Mouse (Mus musculus): ENCODE results near the gene Sec24c. TPM values are rescaled to one million over a fixed set of nuclear protein-coding genes. Genes with fewer than 3 reads are reported as not detected.
A peak's percentile ranks its signal among the peaks of the same experiment; 100 is the strongest.

Sec24c gene
- 104 TPM in 2 replicates for total RNA-seq (2012; rRNA removed)

DNA sequence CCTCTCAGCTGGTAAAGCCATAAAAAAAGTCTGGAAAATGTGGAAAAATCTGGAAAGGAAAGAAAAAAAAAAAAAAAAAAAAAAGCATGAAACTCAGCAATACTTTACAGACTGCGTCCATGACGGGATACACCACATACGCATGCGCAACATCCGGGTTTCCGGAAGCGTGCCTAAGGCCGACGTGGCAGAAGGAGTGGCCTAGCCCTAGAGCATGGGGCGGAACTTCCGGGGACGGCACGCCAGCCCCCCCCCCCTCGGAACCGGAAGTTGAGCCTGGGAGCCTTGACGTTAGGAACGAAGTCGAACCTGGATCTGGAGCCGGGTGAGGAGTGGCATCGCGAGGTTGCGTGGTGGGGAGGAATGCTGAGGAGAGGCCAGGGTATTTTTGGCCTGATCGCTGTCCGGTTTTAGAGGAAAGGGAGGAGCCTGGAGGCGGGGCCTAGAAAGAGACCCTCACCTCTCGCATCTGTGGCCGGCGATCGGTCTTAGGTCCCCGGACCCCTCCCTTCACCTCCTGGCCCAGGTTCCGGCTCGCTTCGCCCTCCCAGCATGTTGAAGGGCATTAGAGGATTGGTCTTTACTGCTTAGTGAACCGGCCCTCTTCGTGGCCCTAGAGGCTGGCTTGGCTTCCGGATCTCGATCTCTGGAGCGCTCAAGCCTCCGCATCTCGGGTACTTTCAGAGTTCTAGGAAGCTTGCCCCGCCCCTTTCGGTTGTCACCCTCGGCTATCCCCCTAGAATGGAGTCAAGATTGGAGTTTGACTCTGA, at the start of gene Sec24c:
Gene Sec24c (plus strand): TSS at position 245 of the 770 bp plus-strand sequence.
- H3K36me3 ChIP-seq (ENCODE audit: control insufficient read depth, insufficient read depth, low read length, poor library complexity, severe bottlenecking), result peaks cover 15% of the 10 kb centered on the region
- H3K27ac ChIP-seq (ENCODE audit: insufficient read depth, low read depth, low read length, poor library complexity, severe bottlenecking), result peak within 1 kb of the TSS; percentile 84
- in situ Hi-C loops (cut with MboI; ENCODE audit: low sequenced_read_pairs in 2 of 2, unreplicated experiment in 2 of 2), result no loop called here
- 0 out of 4 replicates have a peak, but pooled peaks cover 0 to 2% of the 10 kb centered on the region in 2 experiments for H3K4me1 ChIP-seq (ENCODE audit: control insufficient read depth in 2 of 2, insufficient read depth in 2 of 2, low read length in 2 of 2, poor library complexity in 1 of 2)
- TF ChIP-seq HCFC1 (IDR thresholded peaks at IDR 0.05; ENCODE audit: borderline replicate concordance, insufficient read depth, low read length) (peak; percentile 75), ZC3H11A (IDR thresholded peaks at IDR 0.05; ENCODE audit: borderline replicate concordance, low read depth, low read length) (no peak), ZNF384 (IDR thresholded peaks at IDR 0.05; ENCODE audit: low read depth, low read length) (peak; percentile 96), MAFK (IDR thresholded peaks at IDR 0.05; ENCODE audit: insufficient read depth, low read depth, low read length) (peak; percentile 64), CHD2 (IDR thresholded peaks at IDR 0.05; ENCODE audit: low read depth, low read length) (no peak)
- H3K4me3 ChIP-seq (ENCODE audit: insufficient read depth in 1 of 2, low read depth in 1 of 2, low read length in 2 of 2, poor library complexity in 1 of 2, severe bottlenecking in 1 of 2), result peak within 1 kb of the TSS; percentile 89 to 92
- DNase-seq (ENCODE audit: low read depth, low spot score), result peak; percentile 100
- no peaks in the 10 kb centered on the region for H3K9me3 ChIP-seq (ENCODE audit: control insufficient read depth, insufficient read depth, low read depth, low read length)
- peak within 1 kb of the TSS; percentile 88 for H3K9ac ChIP-seq (ENCODE audit: insufficient read depth, low read depth, low read length, poor library complexity, severe bottlenecking)

DNA sequence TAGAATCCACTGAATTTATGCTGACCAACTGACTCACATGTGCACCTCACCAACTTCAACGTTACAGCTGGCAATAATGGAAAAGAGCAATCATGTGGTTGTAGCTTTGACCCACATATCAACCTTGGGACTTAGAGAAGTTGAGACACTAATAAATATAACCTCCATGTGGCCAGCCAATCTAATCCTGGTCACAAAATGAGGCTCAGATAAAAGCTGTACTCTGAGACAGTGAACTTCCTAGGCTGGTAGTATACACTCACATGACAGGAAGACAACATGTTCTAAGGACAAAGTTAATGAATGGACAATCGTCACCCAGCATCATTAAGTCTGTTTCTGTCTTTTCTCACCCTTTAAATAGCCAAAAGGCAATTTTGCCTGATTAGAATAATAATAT, 47.7 kb upstream of the Sec24c start:
- TF ChIP-seq HCFC1 (IDR thresholded peaks at IDR 0.05; ENCODE audit: borderline replicate concordance, insufficient read depth, low read length) (no peak), ZC3H11A (IDR thresholded peaks at IDR 0.05; ENCODE audit: borderline replicate concordance, low read depth, low read length) (no peak), MAFK (IDR thresholded peaks at IDR 0.05; ENCODE audit: insufficient read depth, low read depth, low read length) (no peak), ZNF384 (IDR thresholded peaks at IDR 0.05; ENCODE audit: low read depth, low read length) (no peak), CHD2 (IDR thresholded peaks at IDR 0.05; ENCODE audit: low read depth, low read length) (no peak)
- no peak overlapping the region for H3K4me3 ChIP-seq (ENCODE audit: insufficient read depth in 1 of 2, low read depth in 1 of 2, low read length in 2 of 2, poor library complexity in 1 of 2, severe bottlenecking in 1 of 2)
- no peak overlapping the region for H3K27ac ChIP-seq (ENCODE audit: insufficient read depth, low read depth, low read length, poor library complexity, severe bottlenecking)
- no peak overlapping the region for H3K9ac ChIP-seq (ENCODE audit: insufficient read depth, low read depth, low read length, poor library complexity, severe bottlenecking)
- no peaks in the 10 kb centered on the region; the same call in 1 of the 2 replicates for H3K36me3 ChIP-seq (ENCODE audit: control insufficient read depth, insufficient read depth, low read length, poor library complexity, severe bottlenecking)
- no peaks in the 10 kb centered on the region for H3K9me3 ChIP-seq (ENCODE audit: control insufficient read depth, insufficient read depth, low read depth, low read length)
- H3K4me1 ChIP-seq (ENCODE audit: control insufficient read depth in 2 of 2, insufficient read depth in 2 of 2, low read length in 2 of 2, poor library complexity in 1 of 2), result peaks cover 2 to 3% of the 10 kb centered on the region in 2 experiments; a peak in 1 of 4 replicates
- in situ Hi-C loops (cut with MboI; ENCODE audit: low sequenced_read_pairs in 2 of 2, unreplicated experiment in 2 of 2), result no loop called here
- no peak for DNase-seq (ENCODE audit: low read depth, low spot score)

DNA sequence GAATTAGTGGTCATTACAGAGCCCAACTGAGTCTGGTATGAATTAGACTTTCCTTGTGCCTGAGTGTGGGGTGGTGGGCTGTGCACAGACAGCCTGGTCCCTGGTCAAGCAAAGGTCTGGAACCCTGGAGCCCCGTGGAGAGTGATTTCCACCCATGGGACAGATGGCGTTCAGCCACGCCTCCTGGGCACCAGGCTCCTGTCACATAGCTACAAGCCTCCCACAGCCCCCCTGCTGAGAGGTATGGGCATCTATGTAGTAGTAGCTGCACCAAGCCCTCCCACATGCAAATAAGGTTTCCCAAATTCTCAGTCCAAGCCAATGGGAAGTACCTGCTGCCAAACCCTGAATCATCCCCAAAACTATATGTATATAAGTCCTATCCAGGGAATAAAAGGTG, 47.1 kb upstream of the Sec24c start:
- DNase-seq (ENCODE audit: low read depth, low spot score), result no peak
- Histone ChIP-seq H3K4me3 (ENCODE audit: insufficient read depth in 1 of 2, low read depth in 1 of 2, low read length in 2 of 2, poor library complexity in 1 of 2, severe bottlenecking in 1 of 2) (no peak overlapping the region), H3K4me1 (ENCODE audit: control insufficient read depth in 2 of 2, insufficient read depth in 2 of 2, low read length in 2 of 2, poor library complexity in 1 of 2) (peaks cover 2 to 3% of the 10 kb centered on the region in 2 experiments; a peak in 1 of 4 replicates), H3K36me3 (ENCODE audit: control insufficient read depth, insufficient read depth, low read length, poor library complexity, severe bottlenecking) (no peaks in the 10 kb centered on the region; the same call in 1 of the 2 replicates), H3K27ac (ENCODE audit: insufficient read depth, low read depth, low read length, poor library complexity, severe bottlenecking) (no peak overlapping the region), H3K9ac (ENCODE audit: insufficient read depth, low read depth, low read length, poor library complexity, severe bottlenecking) (no peak overlapping the region), H3K9me3 (ENCODE audit: control insufficient read depth, insufficient read depth, low read depth, low read length) (no peaks in the 10 kb centered on the region)
- TF ChIP-seq MAFK (IDR thresholded peaks at IDR 0.05; ENCODE audit: insufficient read depth, low read depth, low read length) (no peak), HCFC1 (IDR thresholded peaks at IDR 0.05; ENCODE audit: borderline replicate concordance, insufficient read depth, low read length) (no peak), ZC3H11A (IDR thresholded peaks at IDR 0.05; ENCODE audit: borderline replicate concordance, low read depth, low read length) (no peak), CHD2 (IDR thresholded peaks at IDR 0.05; ENCODE audit: low read depth, low read length) (no peak), ZNF384 (IDR thresholded peaks at IDR 0.05; ENCODE audit: low read depth, low read length) (no peak)
- in situ Hi-C loops (cut with MboI; ENCODE audit: low sequenced_read_pairs in 2 of 2, unreplicated experiment in 2 of 2), result no loop called here

DNA sequence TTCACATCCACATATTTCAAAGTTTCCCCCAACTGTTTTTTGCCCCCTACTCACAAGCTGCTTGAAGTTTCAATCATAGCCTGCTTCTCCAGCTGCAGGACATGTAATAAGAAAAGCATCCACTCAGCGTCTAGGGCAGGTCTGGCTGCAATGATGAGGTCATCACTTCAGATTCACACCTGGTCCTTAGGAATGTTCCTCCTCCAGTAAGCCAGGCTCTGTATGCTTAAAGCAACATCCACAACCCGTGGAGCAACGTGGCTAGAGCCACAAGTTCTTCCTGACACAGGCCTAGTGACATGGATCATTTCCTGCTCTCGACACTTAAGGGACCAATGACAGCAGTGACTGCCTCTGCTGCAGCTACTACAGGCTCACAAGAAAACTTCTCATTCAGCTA, 42.9 kb upstream of the Sec24c start:
- H3K9ac ChIP-seq (ENCODE audit: insufficient read depth, low read depth, low read length, poor library complexity, severe bottlenecking), result no peak overlapping the region
- no peak overlapping the region for H3K27ac ChIP-seq (ENCODE audit: insufficient read depth, low read depth, low read length, poor library complexity, severe bottlenecking)
- H3K36me3 ChIP-seq (ENCODE audit: control insufficient read depth, insufficient read depth, low read length, poor library complexity, severe bottlenecking), result no peaks in the 10 kb centered on the region; the same call in 1 of the 2 replicates
- in situ Hi-C loops (cut with MboI; ENCODE audit: low sequenced_read_pairs in 2 of 2, unreplicated experiment in 2 of 2), result no loop called here
- no peaks in the 10 kb centered on the region for H3K9me3 ChIP-seq (ENCODE audit: control insufficient read depth, insufficient read depth, low read depth, low read length)
- TF ChIP-seq CHD2 (IDR thresholded peaks at IDR 0.05; ENCODE audit: low read depth, low read length) (no peak), ZC3H11A (IDR thresholded peaks at IDR 0.05; ENCODE audit: borderline replicate concordance, low read depth, low read length) (no peak), MAFK (IDR thresholded peaks at IDR 0.05; ENCODE audit: insufficient read depth, low read depth, low read length) (no peak), ZNF384 (IDR thresholded peaks at IDR 0.05; ENCODE audit: low read depth, low read length) (no peak), HCFC1 (IDR thresholded peaks at IDR 0.05; ENCODE audit: borderline replicate concordance, insufficient read depth, low read length) (no peak)
- no peak for DNase-seq (ENCODE audit: low read depth, low spot score)
- 0 out of 4 replicates have a peak, but pooled peaks cover 0 to 2% of the 10 kb centered on the region in 2 experiments for H3K4me1 ChIP-seq (ENCODE audit: control insufficient read depth in 2 of 2, insufficient read depth in 2 of 2, low read length in 2 of 2, poor library complexity in 1 of 2)
- H3K4me3 ChIP-seq (ENCODE audit: insufficient read depth in 1 of 2, low read depth in 1 of 2, low read length in 2 of 2, poor library complexity in 1 of 2, severe bottlenecking in 1 of 2), result no peak overlapping the region
